Mouse (Mus musculus): ENCODE measurements around the gene Yaf2.
A peak's percentile ranks its signal among the peaks of the same experiment; 100 is the strongest.

The Yaf2 gene

GRCm38 (mm10) chr15:93284326-93284725 lies 52.4 kb downstream of the Yaf2 start:
- DNase-seq: no peak

- DNase-seq: peak; percentile 30
Observed at GRCm38 (mm10) chr15:93283349-93283748, 53.4 kb downstream of the Yaf2 start.

GRCm38 (mm10) chr15:93276276-93276675 lies 60.5 kb downstream of the Yaf2 start:
- peak; percentile 18 for DNase-seq

GRCm38 (mm10) chr15:93275623-93276022 lies 61.1 kb downstream of the Yaf2 start:
- no peak for DNase-seq

- DNase-seq: peak; percentile 100
Observed at GRCm38 (mm10) chr15:93274679-93275583, 61.8 kb downstream of the Yaf2 start, which contains the start of gene Gxylt1. TSS of gene Gxylt1 (minus strand) at chr15:93275179.

- no peak for DNase-seq
Observed at GRCm38 (mm10) chr15:93273788-93274678, 62.7 kb downstream of the Yaf2 start.

- no peak for DNase-seq
Observed at GRCm38 (mm10) chr15:93272948-93273347, 63.8 kb downstream of the Yaf2 start.

- DNase-seq: no peak
Observed at GRCm38 (mm10) chr15:93270289-93270855, 66.4 kb downstream of the Yaf2 start.

- no peak for DNase-seq
Observed at GRCm38 (mm10) chr15:93269572-93269971, 67.2 kb downstream of the Yaf2 start.

- no peak for DNase-seq
Observed at GRCm38 (mm10) chr15:93268001-93268400, 68.7 kb downstream of the Yaf2 start.

GRCm38 (mm10) chr15:93267479-93267878 lies 69.3 kb downstream of the Yaf2 start:
- DNase-seq: no peak

- DNase-seq: no peak
Observed at GRCm38 (mm10) chr15:93266361-93266760, 70.4 kb downstream of the Yaf2 start.

GRCm38 (mm10) chr15:93265728-93266127 lies 71.0 kb downstream of the Yaf2 start:
- peak; percentile 77 for DNase-seq

GRCm38 (mm10) chr15:93265231-93265630 lies 71.5 kb downstream of the Yaf2 start:
- DNase-seq: no peak

GRCm38 (mm10) chr15:93264221-93264620 lies 72.5 kb downstream of the Yaf2 start:
- no peak for DNase-seq

GRCm38 (mm10) chr15:93263566-93263965 lies 73.2 kb downstream of the Yaf2 start:
- no peak for DNase-seq

GRCm38 (mm10) chr15:93262818-93263217 lies 73.9 kb downstream of the Yaf2 start:
- no peak for DNase-seq

GRCm38 (mm10) chr15:93262274-93262673 lies 74.5 kb downstream of the Yaf2 start:
- no peak for DNase-seq

- no peak for DNase-seq
Observed at GRCm38 (mm10) chr15:93259933-93260332, 76.8 kb downstream of the Yaf2 start.

GRCm38 (mm10) chr15:93255295-93255694 lies 81.4 kb downstream of the Yaf2 start:
- DNase-seq: no peak

- no peak for DNase-seq
Observed at GRCm38 (mm10) chr15:93253172-93253571, 83.6 kb downstream of the Yaf2 start.

- no peak for DNase-seq
Observed at GRCm38 (mm10) chr15:93252396-93252795, 84.3 kb downstream of the Yaf2 start.

Measured in lung, postnatal 14 days (tissue).